Mouse (Mus musculus) activated CD4-positive, CD25-positive, alpha-beta regulatory T cell, adult 4 months (primary cell): ENCODE data around the gene Nipa1. TPM values are rescaled to one million over a fixed set of nuclear protein-coding genes. Genes with fewer than 3 reads are reported as not detected.

Source experiments
- ATAC-seq: one replicate; pipeline ENCODE4 v1.8.0; 2017
- polyA plus RNA-seq, 2 experiments: library from polyadenylated mRNA; unstranded; fragments of 100-300 nt; shearing (Covaris generic); gene quantifications; one replicate each; pipeline ENCODE4 v1.2.1; 2017

The Nipa1 gene
- polyA plus RNA-seq, 2 experiments from 2014 or later = 0.54 TPM; not detected in 1

- no peak for ATAC-seq
Observed at GRCm38 (mm10) chr7:56010318-56011017, 9.3 kb downstream of the Nipa1 start.

GRCm38 (mm10) chr7:55998997-55999396 is 20.8 kb downstream of the Nipa1 start:
- ATAC-seq = no peak

GRCm38 (mm10) chr7:55995013-55995412 is 24.7 kb downstream of the Nipa1 start:
- ATAC-seq = no peak

- no peak for ATAC-seq
Observed at GRCm38 (mm10) chr7:55991858-55992257, 27.9 kb downstream of the Nipa1 start.

- no peak for ATAC-seq
Observed at GRCm38 (mm10) chr7:55991129-55991528, 28.6 kb downstream of the Nipa1 start.

GRCm38 (mm10) chr7:55986526-55987214 is 33.1 kb downstream of the Nipa1 start:
- ATAC-seq = peak; percentile 84

- ATAC-seq = no peak
Observed at GRCm38 (mm10) chr7:55984754-55985153, 35.0 kb downstream of the Nipa1 start.

GRCm38 (mm10) chr7:55983107-55983506 is 36.6 kb downstream of the Nipa1 start:
- ATAC-seq = no peak

- no peak for ATAC-seq
Observed at GRCm38 (mm10) chr7:55982010-55982700, 37.6 kb downstream of the Nipa1 start.

- no peak for ATAC-seq
Observed at GRCm38 (mm10) chr7:55981511-55981910, 38.2 kb downstream of the Nipa1 start.

- ATAC-seq = no peak
Observed at GRCm38 (mm10) chr7:55974429-55974828, 45.3 kb downstream of the Nipa1 start.

GRCm38 (mm10) chr7:55969415-55969814 is 50.3 kb downstream of the Nipa1 start:
- no peak for ATAC-seq

- ATAC-seq = peak; percentile 96
Observed at GRCm38 (mm10) chr7:55968258-55968901, 51.4 kb downstream of the Nipa1 start.

GRCm38 (mm10) chr7:55966866-55967460 is 52.8 kb downstream of the Nipa1 start:
- ATAC-seq = no peak

GRCm38 (mm10) chr7:55962004-55962908 is 57.5 kb downstream of the Nipa1 start, which contains the start of gene Nipa2:
Gene Nipa2, minus strand, starts transcription at chr7:55962476.
- peak; percentile 88 for ATAC-seq

GRCm38 (mm10) chr7:55960506-55960905 is 59.2 kb downstream of the Nipa1 start:
- no peak for ATAC-seq

GRCm38 (mm10) chr7:55959801-55960200 is 60.0 kb downstream of the Nipa1 start:
- no peak for ATAC-seq

- no peak for ATAC-seq
Observed at GRCm38 (mm10) chr7:55957916-55958315, 61.8 kb downstream of the Nipa1 start.

GRCm38 (mm10) chr7:55957178-55957577 is 62.6 kb downstream of the Nipa1 start:
- ATAC-seq = peak; percentile 40

- no peak for ATAC-seq
Observed at GRCm38 (mm10) chr7:55956054-55956453, 63.7 kb downstream of the Nipa1 start.

GRCm38 (mm10) chr7:55938341-55938740 is 81.4 kb downstream of the Nipa1 start:
- no peak for ATAC-seq
